Mouse (Mus musculus) CD4-positive, CD25-positive, alpha-beta regulatory T cell, adult 4 months (primary cell): ENCODE results near the gene Gm29666. TPM values are rescaled to one million over a fixed set of nuclear protein-coding genes. Genes with fewer than 3 reads are reported as not detected.

Source experiments
- ATAC-seq: one replicate; pipeline ENCODE4 v1.8.0; 2017
- polyA plus RNA-seq, 2 experiments: library from polyadenylated mRNA; unstranded; fragments of 100-300 nt; shearing (Covaris generic); gene quantifications; one replicate each; pipeline ENCODE4 v1.2.1; 2017

The Gm29666 gene
- polyA plus RNA-seq = under 1 TPM; 0.44 to 0.68 TPM

DNA sequence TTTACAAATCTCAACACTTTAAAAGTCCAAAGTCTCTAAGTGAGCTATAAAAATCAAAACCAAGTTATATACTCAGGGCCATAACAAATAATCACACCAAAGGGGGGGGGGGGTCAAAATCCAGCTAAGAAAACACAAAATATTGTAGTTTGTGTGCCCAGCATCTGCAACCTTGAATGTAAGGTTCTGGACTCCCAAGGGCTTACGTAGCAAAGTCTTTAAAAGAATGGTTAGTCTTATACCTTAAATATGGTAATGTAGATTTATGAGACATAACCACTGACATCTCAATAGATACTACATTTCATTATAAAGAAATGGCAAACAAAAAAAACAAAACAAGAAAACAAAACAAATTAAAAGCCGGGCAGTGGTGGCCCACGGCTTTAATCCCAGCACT, at the start of gene Gm29666:
Gene Gm29666, minus strand, starts transcription at position 101 of the 400 bp plus-strand sequence.
- no peak for ATAC-seq

DNA sequence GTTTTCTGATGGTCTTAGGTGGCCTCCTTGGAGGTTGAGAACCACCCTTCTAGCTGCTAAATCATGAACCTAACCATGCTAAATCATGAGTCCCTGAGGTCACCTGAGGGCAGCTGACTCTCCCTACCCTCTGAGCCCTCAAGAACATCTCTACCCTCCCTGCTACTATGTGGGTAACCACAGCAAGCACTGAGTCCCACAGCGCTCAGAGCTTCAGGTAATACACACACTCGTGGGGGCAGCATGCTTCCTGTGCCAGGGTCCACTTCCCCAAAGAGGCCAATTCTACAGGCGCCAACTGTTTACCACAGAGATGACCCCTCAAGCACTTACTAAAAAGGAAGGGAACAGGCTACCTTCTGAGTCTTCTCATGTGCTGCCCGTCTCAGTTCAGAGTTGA, 48.7 kb upstream of the Gm29666 start:
- ATAC-seq = no peak

DNA sequence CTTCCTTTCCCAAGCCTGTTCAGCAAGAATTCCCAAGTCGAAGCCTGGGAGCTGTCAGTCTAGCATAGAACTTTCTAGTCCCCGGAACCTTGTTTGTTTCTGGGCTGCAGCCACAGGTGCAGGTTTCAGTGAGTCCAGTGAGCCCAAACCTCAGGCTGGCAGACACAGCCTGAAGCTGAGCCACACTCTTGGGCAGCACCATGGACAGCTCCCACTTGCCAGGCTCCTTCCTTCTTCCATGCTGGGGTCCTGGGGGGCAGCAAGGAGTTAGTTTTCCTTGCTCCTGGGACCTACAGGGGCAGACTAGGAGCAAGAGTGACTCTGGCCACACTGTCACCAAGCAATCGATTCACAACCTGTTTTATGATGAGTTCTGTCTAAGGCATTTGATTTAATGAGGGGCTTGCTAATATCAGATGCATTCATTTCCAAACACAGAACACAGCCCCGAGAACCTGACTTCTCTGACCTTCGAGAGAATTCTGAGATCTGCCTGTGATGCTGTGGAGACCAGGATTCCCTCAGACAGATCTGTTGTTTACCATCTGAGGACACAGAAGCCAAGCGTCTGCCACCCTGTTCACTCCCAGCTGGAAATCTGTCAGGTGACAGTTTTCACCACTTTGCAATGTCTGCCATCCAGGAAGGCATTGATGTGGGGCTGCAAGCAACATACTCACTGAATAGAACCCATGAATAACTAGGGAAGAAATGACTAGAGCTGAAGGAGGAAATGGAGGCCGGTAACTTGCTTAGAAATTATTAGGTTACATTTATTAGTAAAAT, 45.9 kb upstream of the Gm29666 start:
- ATAC-seq = no peak

DNA sequence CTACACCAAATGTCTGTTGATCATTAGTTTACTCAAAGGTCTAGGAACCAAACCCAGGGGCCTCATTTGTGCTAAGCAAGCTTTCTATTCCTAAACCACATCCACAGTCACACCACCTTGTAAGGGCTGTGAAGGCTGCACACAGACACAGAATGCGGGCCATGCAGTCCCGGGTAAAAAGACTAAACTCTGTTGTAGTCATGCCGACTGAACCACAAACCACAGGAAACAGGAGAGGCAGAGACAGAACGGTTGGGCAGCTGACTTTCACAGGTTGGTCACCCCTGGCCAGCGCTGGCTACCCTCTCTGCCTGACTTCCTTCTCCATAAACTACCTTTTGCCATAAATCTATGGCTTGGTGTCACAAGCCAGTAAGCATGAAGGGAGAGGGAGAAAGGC, 44.9 kb upstream of the Gm29666 start:
- no peak for ATAC-seq

DNA sequence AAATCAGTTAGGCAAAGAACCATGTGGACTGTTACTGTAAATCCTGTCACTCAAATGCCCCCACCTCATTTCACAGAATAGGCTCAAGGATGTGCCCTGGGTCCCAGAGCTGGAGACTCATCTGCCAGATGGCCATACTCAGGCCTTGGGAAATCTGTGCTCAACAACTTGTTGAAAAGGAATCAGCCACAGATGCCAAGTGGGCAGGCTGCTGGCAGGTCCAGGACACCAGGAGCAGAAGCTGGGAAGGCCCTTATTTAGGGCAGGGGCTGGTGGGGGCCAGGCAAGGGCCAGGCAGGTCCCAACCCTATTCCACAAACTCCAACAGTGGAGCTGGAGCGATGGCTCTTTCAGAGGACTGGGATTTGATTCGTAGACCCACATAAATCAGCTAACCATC, 42.7 kb upstream of the Gm29666 start:
- ATAC-seq = no peak

GRCm38 (mm10) chr15:84960692-84961091, 40.9 kb upstream of the Gm29666 start:
- ATAC-seq = no peak

- no peak for ATAC-seq
These were observed 40.1 kb upstream of the Gm29666 start for GRCm38 (mm10) chr15:84959891-84960290.

DNA sequence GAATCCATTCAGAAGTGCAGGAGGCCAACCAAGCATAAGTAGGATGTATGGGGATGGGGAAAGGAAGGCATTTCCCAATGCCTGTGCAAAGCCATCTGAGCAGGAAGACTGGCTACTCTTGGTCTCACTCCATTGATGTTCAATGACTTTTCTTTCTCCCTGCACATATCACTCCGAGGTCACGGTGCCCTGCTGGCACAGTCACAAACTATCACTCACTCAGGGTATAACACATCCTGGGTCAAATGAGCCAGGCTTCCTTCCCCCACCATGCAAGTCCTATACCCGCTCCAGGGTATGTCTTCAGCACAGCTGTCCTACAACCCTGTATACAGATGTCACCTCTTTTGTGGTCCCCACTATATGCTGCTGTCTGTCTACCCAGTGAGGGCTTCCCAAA, 38.5 kb upstream of the Gm29666 start:
- no peak for ATAC-seq

DNA sequence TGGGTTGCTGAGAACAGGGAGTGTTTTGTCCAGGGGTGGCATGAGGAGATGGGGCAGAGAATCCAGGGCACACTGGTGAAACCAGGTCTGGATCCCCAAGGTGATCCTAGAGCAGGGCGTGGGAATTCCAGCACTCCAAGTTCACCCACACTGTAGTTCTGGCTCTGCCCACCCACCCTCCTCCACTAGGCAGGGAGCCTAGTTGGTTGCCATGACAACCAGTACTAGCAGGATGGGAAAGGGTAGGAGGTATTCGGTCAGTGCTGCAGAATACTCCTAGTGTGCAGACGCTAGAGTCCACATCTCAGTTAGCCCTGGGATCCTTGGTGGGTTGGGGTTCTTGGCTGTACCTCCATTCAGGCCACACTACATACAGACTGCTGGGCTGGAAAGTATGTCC, 38.0 kb upstream of the Gm29666 start:
- ATAC-seq = no peak

DNA sequence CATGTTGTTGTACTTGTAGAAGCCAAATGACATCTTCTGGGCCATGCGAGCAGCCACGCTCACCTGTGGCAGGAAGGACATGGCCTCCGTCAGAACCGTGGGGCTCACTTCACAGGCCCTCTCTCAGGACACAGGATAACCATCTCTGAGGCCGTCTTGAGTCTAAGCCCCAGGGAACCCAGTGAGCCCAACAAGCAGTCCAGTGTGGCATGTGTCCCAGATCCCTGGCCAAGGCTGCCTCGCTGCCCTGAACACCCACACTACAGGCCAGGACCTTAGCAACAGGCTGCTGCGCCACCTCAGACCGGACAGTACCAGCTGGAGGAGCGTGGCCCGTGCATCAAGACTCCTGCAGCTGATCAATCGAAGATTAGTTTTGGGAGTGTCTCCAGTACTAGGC, 33.4 kb upstream of the Gm29666 start:
- no peak for ATAC-seq

- no peak for ATAC-seq
These were observed 30.2 kb upstream of the Gm29666 start for GRCm38 (mm10) chr15:84950053-84950452.

GRCm38 (mm10) chr15:84948990-84949389, 29.2 kb upstream of the Gm29666 start:
- ATAC-seq = no peak

DNA sequence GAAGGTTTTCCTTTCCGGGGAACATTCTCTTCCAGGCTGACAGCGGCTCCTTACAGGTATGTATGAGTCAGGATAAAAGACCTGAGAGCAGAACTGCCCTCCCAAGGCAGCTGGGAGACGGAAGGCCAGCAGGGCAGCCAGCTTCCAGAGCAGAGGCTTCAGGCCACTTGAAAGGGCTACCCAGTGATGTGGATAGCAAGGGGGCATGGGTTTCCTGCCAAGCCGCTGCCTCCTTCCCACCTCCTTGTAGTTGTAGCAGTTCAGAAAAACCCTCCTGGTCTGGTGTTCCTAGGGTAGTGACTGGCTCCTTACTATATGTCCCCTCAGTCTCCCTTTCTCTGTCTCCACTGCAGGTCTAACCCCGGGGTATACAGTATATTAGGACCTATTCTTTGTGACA, 24.5 kb upstream of the Gm29666 start:
- no peak for ATAC-seq

DNA sequence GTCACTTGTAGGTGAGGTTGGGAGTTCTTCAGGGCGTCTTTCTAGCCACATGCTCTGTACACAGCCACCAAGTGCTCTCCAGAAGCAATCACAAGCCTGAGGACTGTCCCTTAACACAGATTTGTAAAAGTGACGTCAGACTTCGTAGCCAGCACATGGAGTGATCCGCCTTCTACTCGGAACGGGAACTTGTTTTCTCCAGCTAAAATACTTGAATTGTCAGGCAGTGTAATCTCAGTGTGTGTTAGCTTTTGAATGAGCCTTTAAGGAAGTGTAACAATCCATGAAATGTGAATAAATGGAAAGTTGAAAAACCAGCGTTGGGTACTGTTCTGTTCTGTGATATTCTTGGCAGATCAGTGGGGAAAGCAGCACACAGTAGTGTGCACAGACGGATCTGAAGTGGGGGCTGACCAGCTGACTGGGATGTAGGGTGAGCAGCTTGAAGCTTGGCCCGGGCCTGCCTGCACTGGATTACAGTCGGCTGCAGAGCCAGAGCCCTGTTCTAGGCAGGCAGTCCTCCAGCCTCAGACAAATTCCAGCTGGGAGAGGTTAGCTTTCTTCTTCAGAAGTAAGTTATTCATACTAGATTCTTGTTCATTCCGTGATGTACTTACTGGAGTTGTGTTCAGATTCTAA, 22.9 kb upstream of the Gm29666 start:
- no peak for ATAC-seq

DNA sequence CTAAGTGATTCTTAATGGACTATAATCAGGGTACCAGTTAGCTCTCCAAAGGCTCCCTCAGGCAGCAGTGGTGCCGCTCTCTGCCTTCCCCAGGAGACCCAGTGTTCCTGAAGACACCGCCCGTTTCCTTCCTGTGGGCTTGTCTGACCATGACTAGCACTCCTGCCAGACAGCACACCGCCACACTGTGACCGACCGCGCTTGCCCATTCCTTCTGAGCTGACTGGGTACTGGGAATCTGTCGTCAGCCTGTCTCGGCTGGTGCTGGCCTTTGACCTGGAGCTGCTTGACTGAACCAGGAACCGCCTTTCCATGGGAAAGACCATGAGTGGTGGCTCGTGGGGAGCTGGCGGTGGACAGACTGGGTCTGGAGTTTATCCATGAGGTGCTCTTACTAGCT, 20.3 kb upstream of the Gm29666 start:
- no peak for ATAC-seq

DNA sequence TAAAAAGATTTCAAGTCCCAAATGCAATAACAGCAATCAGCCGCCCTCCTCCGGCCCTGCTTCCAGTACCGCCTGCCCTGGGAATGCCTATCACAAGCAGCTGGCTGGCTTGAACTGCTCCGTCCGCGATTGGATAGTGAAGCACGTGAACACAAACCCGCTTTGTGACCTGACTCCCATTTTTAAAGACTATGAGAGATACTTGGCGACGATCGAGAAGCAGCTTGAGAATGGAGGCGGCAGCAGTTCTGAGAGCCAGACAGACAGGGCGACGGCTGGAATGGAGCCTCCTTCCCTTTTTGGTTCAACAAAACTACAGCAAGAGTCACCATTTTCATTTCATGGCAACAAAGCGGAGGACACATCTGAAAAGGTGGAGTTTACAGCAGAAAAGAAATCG, 15.1 kb upstream of the Gm29666 start:
- no peak for ATAC-seq

- ATAC-seq = no peak
These were observed 12.5 kb upstream of the Gm29666 start for GRCm38 (mm10) chr15:84932351-84932750.

- ATAC-seq = no peak
These were observed 5.7 kb upstream of the Gm29666 start for GRCm38 (mm10) chr15:84925495-84926018.

DNA sequence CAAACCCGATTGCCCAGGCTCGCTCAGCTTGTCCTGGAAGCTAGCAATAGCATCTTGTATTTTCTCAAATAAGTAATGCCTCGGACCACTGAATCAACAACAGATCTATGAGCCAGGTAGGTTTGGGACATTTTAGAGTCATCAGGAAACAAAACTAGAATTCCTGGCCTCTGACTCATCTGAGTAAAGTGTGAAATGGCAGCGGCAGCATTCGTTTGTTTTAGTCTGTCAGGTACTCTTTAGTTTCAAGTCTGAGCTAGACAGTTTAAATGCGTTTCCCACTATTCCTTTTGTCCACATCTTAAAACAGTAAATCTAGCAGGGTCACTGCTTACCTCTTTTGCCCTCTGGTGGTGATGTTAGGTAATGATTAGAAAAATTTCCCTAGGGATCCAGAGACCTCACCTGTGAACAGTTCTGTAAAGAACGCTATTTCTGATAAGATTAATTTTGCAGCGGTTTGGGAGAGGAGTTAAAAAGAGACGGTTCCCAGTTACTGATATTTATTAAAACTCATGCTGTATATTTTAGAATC, 5.0 kb upstream of the Gm29666 start:
- ATAC-seq = no peak

- peak; percentile 57 for ATAC-seq
These were observed 3.8 kb upstream of the Gm29666 start for GRCm38 (mm10) chr15:84923508-84924181.

GRCm38 (mm10) chr15:84922884-84923507, 3.2 kb upstream of the Gm29666 start, which contains the start of gene Nup50:
TSS of gene Nup50 (plus strand) at chr15:84923411.
- ATAC-seq = peak; percentile 81

DNA sequence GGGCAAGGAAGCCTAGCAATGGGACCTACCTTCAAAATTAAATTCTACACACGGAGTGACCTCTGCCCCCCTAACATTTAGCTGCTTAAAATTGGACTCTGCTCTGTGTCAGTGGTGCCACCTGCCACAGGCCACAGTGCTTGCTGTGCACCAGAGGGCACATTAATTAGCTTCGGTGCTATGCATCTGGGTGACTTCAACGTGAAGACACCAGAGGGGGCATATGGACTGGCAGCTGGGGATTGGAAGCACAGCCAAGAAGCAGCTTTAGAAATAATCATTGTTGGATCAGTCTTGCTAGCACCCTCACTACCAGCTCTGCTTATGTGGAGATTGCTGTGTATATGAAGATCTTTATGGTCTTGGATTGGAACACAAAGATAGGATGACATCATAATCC, 6.6 kb downstream of the Gm29666 start:
- ATAC-seq = no peak
